Mouse (Mus musculus) E14TG2a.4 (cell line): ENCODE measurements at regions not wholly inside any gene's neighbourhood (a gene's known extent, or its start where the extent isn't known, plus 50 kb on each side); places are given as distances from the start of the nearest gene placed in this dataset.
"Not testable (repeated sequence)": the region's sequence is repeated elsewhere in the genome, so short reads cannot be mapped to it uniquely, and the experiment has no call there.

Experiments used
- H3K27me3 ChIP-seq: 2 replicates; pipeline ENCODE4 v1.6.1; 2014; ENCODE audit warnings: low read length, control low read depth; ENCODE audit not compliant: insufficient read depth
- H3K36me3 ChIP-seq: 2 replicates; pipeline ENCODE4 v1.6.1; 2014; ENCODE audit warnings: low read length, control low read depth; ENCODE audit not compliant: insufficient read depth
- H3K4me1 ChIP-seq: replicated peaks from 2 replicates; pipeline ENCODE4 v1.6.1; 2014; ENCODE audit warnings: low read depth, low read length, control low read depth
- H3K4me3 ChIP-seq: replicated peaks from 2 replicates; pipeline ENCODE4 v1.5.1; 2014; ENCODE audit warnings: mild to moderate bottlenecking, low read length
- H3K9me3 ChIP-seq: 2 replicates; pipeline ENCODE4 v1.6.1; 2014; ENCODE audit warnings: low read length, control low read depth
- CTCF ChIP-seq: conservative IDR thresholded peaks from 2 replicates; pipeline ENCODE4 v1.5.1; 2014; ENCODE audit warnings: low read length
- NANOG ChIP-seq: IDR thresholded peaks from 2 replicates; pipeline ENCODE4 v1.6.1; 2014; ENCODE audit warnings: borderline replicate concordance, low read length, mixed read lengths
- POU5F1 ChIP-seq: IDR thresholded peaks from 2 replicates; pipeline ENCODE4 v1.6.1; 2014; ENCODE audit warnings: low read length, borderline replicate concordance

DNA sequence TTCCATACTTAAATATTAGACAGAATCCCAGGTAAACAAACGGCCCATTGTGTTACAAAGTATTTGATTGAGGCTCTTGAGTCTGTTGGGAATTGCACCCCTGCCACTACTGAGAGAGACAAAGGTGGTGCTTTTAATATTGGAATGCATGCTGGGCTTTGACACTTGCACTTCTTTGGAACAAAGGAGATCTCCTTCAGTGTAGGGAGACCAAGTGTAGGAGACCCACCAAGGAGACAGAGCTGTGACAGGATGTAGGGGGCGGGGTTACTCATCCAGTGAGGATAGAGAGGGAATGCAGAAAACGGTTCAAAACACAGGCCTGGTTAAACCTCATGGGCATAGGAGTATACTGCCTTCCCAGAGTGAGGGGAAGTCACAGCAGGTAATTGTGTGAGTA is 254.0 kb upstream of the Ppp6c start:
- Histone ChIP-seq H3K36me3 (no peaks in the 10 kb centered on the region), H3K4me1 (0 out of 2 replicates have a peak, but pooled peaks cover 3% of the 10 kb centered on the region), H3K4me3 (no peak overlapping the region), H3K9me3 (peaks cover 52% of the 10 kb centered on the region), H3K27me3 (no peaks in the 10 kb centered on the region)
- TF ChIP-seq NANOG (peak; percentile 56; the same call in 1 of the 2 replicates), CTCF (no peak), POU5F1 (no peak)

DNA sequence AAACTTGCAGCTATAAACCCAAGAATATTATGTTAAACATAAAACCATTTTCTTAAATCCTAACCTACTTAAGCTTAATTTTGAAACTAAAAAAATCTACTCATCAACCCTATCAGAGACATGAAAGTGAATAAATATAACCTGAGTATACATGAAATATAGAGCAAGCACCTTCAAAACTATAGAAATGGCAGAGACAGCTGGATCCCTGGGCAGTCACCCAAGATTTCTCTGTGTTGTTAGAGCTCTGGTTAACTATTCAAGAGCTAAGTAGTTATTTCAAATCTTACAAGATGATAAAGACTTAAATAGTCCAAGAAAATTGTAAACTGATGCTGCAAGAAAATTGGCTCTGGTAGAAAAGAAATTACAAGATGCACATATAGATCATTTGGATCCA is 246.7 kb upstream of the Ppp6c start:
- H3K9me3 ChIP-seq: peaks cover 24% of the 10 kb centered on the region
- H3K36me3 ChIP-seq, H3K4me1 ChIP-seq, H3K27me3 ChIP-seq, H3K4me3 ChIP-seq: not testable (repeated sequence)
